Mouse (Mus musculus): ENCODE results near the gene Bak1.

- TF ChIP-seq EP300 (optimal IDR thresholded peaks at IDR 0.05): no peak
- TF ChIP-seq CTCF (IDR thresholded peaks at IDR 0.05; ENCODE audit: low read depth): no peak
Observed at GRCm38 (mm10) chr17:26985503-26986179, 43.2 kb downstream of the Bak1 start.
